9 mouse cellular contexts compared by ENCODE assay signal in genomic region chr10:93429141-93429911, GRCm38 (mm10). TPM values are rescaled to one million over a fixed set of nuclear protein-coding genes. Genes with fewer than 3 reads are reported as not detected.
DNase-seq lines count a peak whose midpoint lies in the region; ATAC-seq and TF ChIP-seq lines count a peak whose summit lies in the region.
"Had no signal": no experiment of that assay in that cellular context is flagged by ENCODE, and none has a peak within 500 bp of the region (broad histone marks: within the 10 kb centered on the region; RNA-seq: fewer than 3 reads in every experiment).

No protein-coding gene starts in this region.

- H3K4me1 ChIP-seq in ES-Bruce4 (ENCODE audit: control insufficient read depth, insufficient read depth, low read length) = peaks cover 2% of the 10 kb centered on the region

- H3K36me3 ChIP-seq in ES-Bruce4 (ENCODE audit: control insufficient read depth, insufficient read depth, low read length, poor library complexity, severe bottlenecking) = no peaks in the 10 kb centered on the region
- H3K36me3 ChIP-seq: hindbrain, embryonic 13.5 days had no signal

- no peak for ATAC-seq in CD4-positive, CD25-positive, alpha-beta regulatory T cell, adult 4 months
- 0 out of 2 replicates have a peak, but pooled peaks have one; percentile 25 for ATAC-seq in erythroblast, adult 5-6 weeks (replicated peaks; ENCODE audit: low FRiP score, poor library complexity, severe bottlenecking)

- no peak for TF ChIP-seq POLR2A in ES-Bruce4 (IDR thresholded peaks at IDR 0.05; ENCODE audit: insufficient read depth, low read length)

- TF ChIP-seq EP300 in ES-Bruce4 (IDR thresholded peaks at IDR 0.05; ENCODE audit: insufficient read depth, low read depth, low read length) = no peak

- H3K4me3 ChIP-seq in layer of hippocampus, adult 2 months = no peak overlapping the region
- no peak overlapping the region for H3K4me3 ChIP-seq in ES-Bruce4 (ENCODE audit: low read depth, low read length)
- H3K4me3 ChIP-seq: hindbrain, embryonic 13.5 days had no signal

- no peaks in the 10 kb centered on the region for H3K9me3 ChIP-seq in ES-Bruce4 (replicated peaks; ENCODE audit: control insufficient read depth, insufficient read depth, low read length, poor library complexity, severe bottlenecking)
- H3K9me3 ChIP-seq: hindbrain, embryonic 13.5 days had no signal

- TF ChIP-seq CTCF in layer of hippocampus, adult 2 months (conservative IDR thresholded peaks at IDR 0.05) = peak; percentile 70
- peak; percentile 73 for TF ChIP-seq CTCF in ES-Bruce4 (IDR thresholded peaks at IDR 0.05; ENCODE audit: low read depth, low read length)

- no peaks in the 10 kb centered on the region for H3K27me3 ChIP-seq in ES-Bruce4 (ENCODE audit: control insufficient read depth, insufficient read depth, low read length, poor library complexity, severe bottlenecking)

- H3K9ac ChIP-seq in ES-Bruce4 (ENCODE audit: low read depth, poor library complexity, severe bottlenecking) = peak overlapping the region; percentile 37; the same call in 1 of the 2 replicates
- H3K9ac ChIP-seq: hindbrain, embryonic 13.5 days had no signal

- DNase-seq in CD4-positive, CD25-positive, alpha-beta regulatory T cell, adult 2 months (ENCODE audit: low read depth, low spot score) = peak; percentile 67
- DNase-seq in layer of hippocampus, adult 2 months (ENCODE audit: low spot score in 2 of 2) = no peak
- no peak for DNase-seq in layer of hippocampus, adult 8-10 months (ENCODE audit: low spot score in 2 of 2)
- DNase-seq in layer of hippocampus, adult 9-11 months = no peak
- no peak for DNase-seq in thymus, postnatal 14 days

- H3K27ac ChIP-seq in layer of hippocampus, adult 2 months = no peak overlapping the region
- no peak overlapping the region; the same call in 1 of the 2 replicates for H3K27ac ChIP-seq in ES-Bruce4 (ENCODE audit: insufficient read depth, low read length)

RNA-seq across cellular contexts. Expression of gene Lta4h, which starts 23.9 kb away (rescaled TPM):
- polyA plus RNA-seq in CD4-positive, CD25-positive, alpha-beta regulatory T cell, adult 4 months (2017; shearing (Covaris generic)) = 100 to 1,000 TPM; 241 to 284 TPM
- 10 to 100 TPM; 51.4 to 59.6 TPM for total RNA-seq in layer of hippocampus, adult 2 months (2021)
- 10 to 100 TPM; 55.0 to 62.8 (median 60.4) TPM for total RNA-seq in layer of hippocampus, adult 8-10 months (2022)
- polyA plus RNA-seq in ES-Bruce4 (2011; ENCODE audit: insufficient read depth, insufficient read length, low read depth, missing spikeins) = 53.6 and 60.7 TPM in 2 replicates
- 251 and 286 TPM in 2 replicates for total RNA-seq in erythroblast, adult 5-6 weeks (2015; ENCODE audit: low replicate concordance)
- total RNA-seq in erythroblast, adult 5-6 weeks (2017; ENCODE audit: low replicate concordance) = 144 and 157 TPM in 2 replicates

RNA-seq across cellular contexts. Expression of gene Hal, which starts 59.2 kb away (rescaled TPM):
- 1 to 10 TPM in 1 of 2 experiments, not detected in 1; 1.0 TPM for polyA plus RNA-seq in CD4-positive, CD25-positive, alpha-beta regulatory T cell, adult 4 months (2017; shearing (Covaris generic))
- total RNA-seq in layer of hippocampus, adult 2 months (2021) = under 1 TPM; 0.08 to 0.15 TPM
- total RNA-seq in layer of hippocampus, adult 8-10 months (2022) = under 1 TPM; 0.16 to 0.75 (median 0.46) TPM
- polyA plus RNA-seq in ES-Bruce4 (2011; ENCODE audit: insufficient read depth, insufficient read length, low read depth, missing spikeins) = 1.2 and 1.6 TPM in 2 replicates
- total RNA-seq in erythroblast, adult 5-6 weeks (2015; ENCODE audit: low replicate concordance) = 2.5 and 3.6 TPM in 2 replicates
- total RNA-seq in erythroblast, adult 5-6 weeks (2017; ENCODE audit: low replicate concordance) = 0.51 and 1.3 TPM in 2 replicates
- polyA plus RNA-seq: hindbrain, embryonic 13.5 days had no signal
